Mouse (Mus musculus): ENCODE results near the gene Zmiz1. TPM values are rescaled to one million over a fixed set of nuclear protein-coding genes. Genes with fewer than 3 reads are reported as not detected.

Zmiz1 gene
- total and polyA plus RNA-seq, 3 experiments = 0.09 to 0.16 TPM; not detected in 1

DNA sequence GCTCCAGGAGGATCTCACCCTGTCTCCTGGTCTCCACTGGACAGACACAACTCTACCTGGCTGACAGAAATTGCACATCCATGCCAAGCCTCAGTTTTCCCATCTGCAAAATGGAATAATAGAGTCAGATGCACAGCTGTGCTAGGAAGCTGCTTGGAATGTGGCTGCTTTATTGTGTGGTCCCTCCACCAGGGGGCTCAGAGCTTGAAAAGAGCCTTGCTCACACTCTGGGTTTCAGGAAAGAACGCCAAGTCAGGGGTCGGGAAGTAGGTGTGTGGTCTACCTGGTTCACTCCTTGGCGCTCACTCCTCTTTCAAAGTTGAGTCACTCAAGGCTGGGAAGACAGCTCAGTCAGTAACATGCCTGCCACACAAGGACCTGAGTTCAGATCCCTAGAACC lies 101.9 kb downstream of the Zmiz1 start:
- H3K4me1 ChIP-seq (ENCODE audit: insufficient read depth, low read depth, low read length) = no peaks in the 10 kb centered on the region

DNA sequence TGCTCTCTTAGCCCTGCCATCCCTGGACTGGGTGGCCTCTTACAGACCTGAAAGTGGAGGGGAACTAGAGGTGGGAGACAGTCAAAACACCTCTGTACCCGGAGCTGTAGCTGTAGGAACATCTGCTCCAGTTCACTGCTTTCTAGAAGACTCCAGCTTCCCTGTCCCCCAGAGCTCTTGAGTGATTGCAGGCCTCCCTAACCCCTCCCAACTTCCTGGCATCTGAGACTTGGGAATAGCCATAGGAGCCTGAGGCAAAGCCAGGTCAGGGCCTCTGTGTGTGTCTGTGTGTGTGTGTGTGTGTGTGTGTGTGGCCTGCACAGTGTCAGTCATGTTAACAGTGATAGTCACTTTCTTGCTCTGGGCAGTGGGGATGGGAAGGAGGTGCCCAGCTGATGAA lies 102.7 kb downstream of the Zmiz1 start:
- TF ChIP-seq TAL1 (conservative IDR thresholded peaks at IDR 0.05; ENCODE audit: low read depth, low read length) = no peak
- TF ChIP-seq POLR2AphosphoS5 (IDR thresholded peaks at IDR 0.05; ENCODE audit: insufficient replicate concordance, low read depth, low read length) = no peak
- TF ChIP-seq GATA2 (IDR thresholded peaks at IDR 0.05; ENCODE audit: borderline replicate concordance, low read depth, low read length) = no peak
- TF ChIP-seq CTCF (IDR thresholded peaks at IDR 0.05; ENCODE audit: low read depth, low read length) = no peak
- TF ChIP-seq GATA1 (IDR thresholded peaks at IDR 0.05; ENCODE audit: borderline replicate concordance, low read length) = no peak
- no peaks in the 10 kb centered on the region for H3K36me3 ChIP-seq (replicated peaks)
- DNase-seq (ENCODE audit: low spot score) (no peak), ATAC-seq (ENCODE audit: extremely low read depth, insufficient number of reproducible peaks, low FRiP score, poor library complexity, severe bottlenecking) (no peak)
- no peak overlapping the region for H3K4me3 ChIP-seq (ENCODE audit: low read depth, low read length)
- H3K4me1 ChIP-seq (ENCODE audit: insufficient read depth, low read depth, low read length) = no peaks in the 10 kb centered on the region
- peaks cover 80% of the 10 kb centered on the region for H3K9me3 ChIP-seq (replicated peaks)
- no peaks in the 10 kb centered on the region for H3K27me3 ChIP-seq (ENCODE audit: insufficient read depth, low read length)

More for the DNA sequence above, 101.9 kb downstream of the Zmiz1 start:
- no peak for TF ChIP-seq GATA2 (IDR thresholded peaks at IDR 0.05; ENCODE audit: borderline replicate concordance, low read depth, low read length)
- TF ChIP-seq CTCF (IDR thresholded peaks at IDR 0.05; ENCODE audit: low read depth, low read length) = no peak
- no peak for TF ChIP-seq GATA1 (IDR thresholded peaks at IDR 0.05; ENCODE audit: borderline replicate concordance, low read length)
- TF ChIP-seq TAL1 (conservative IDR thresholded peaks at IDR 0.05; ENCODE audit: low read depth, low read length) = no peak
- no peak for TF ChIP-seq POLR2AphosphoS5 (IDR thresholded peaks at IDR 0.05; ENCODE audit: insufficient replicate concordance, low read depth, low read length)
- Histone ChIP-seq H3K4me3 (ENCODE audit: low read depth, low read length) (no peak overlapping the region), H3K36me3 (replicated peaks) (no peaks in the 10 kb centered on the region), H3K27me3 (ENCODE audit: insufficient read depth, low read length) (no peaks in the 10 kb centered on the region), H3K9me3 (replicated peaks) (peaks cover 74% of the 10 kb centered on the region)
- DNase-seq (ENCODE audit: low spot score) = no peak
- no peak for ATAC-seq (ENCODE audit: extremely low read depth, insufficient number of reproducible peaks, low FRiP score, poor library complexity, severe bottlenecking)

DNA sequence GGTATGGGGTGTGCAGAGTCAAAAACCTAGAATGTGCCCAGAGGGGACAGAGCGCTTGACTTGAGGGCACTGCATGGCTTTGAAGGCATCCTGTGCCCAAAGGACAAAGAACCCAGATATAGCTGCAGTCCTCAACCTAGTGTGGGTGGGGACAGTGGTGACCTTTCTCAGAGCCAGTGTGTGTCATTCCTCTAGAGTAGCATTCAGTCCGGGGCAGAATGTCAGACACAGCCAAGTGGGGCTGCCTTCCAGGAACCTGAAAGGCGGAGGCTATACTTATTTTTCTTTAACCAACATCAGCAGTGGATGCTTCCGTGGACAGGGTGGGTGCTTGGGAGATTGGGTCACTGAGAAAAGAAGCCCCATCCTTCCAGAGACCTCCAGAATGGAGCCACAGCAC lies 103.5 kb downstream of the Zmiz1 start:
- no peak for DNase-seq (ENCODE audit: low spot score)
- Histone ChIP-seq H3K36me3 (replicated peaks) (no peaks in the 10 kb centered on the region), H3K27me3 (ENCODE audit: insufficient read depth, low read length) (no peaks in the 10 kb centered on the region), H3K4me1 (ENCODE audit: insufficient read depth, low read depth, low read length) (no peaks in the 10 kb centered on the region), H3K4me3 (ENCODE audit: low read depth, low read length) (no peak overlapping the region), H3K9me3 (replicated peaks) (peaks cover 84% of the 10 kb centered on the region)
- no peak for TF ChIP-seq GATA2 (IDR thresholded peaks at IDR 0.05; ENCODE audit: borderline replicate concordance, low read depth, low read length)
- TF ChIP-seq TAL1 (conservative IDR thresholded peaks at IDR 0.05; ENCODE audit: low read depth, low read length) = no peak
- TF ChIP-seq POLR2AphosphoS5 (IDR thresholded peaks at IDR 0.05; ENCODE audit: insufficient replicate concordance, low read depth, low read length) = no peak
- no peak for TF ChIP-seq CTCF (IDR thresholded peaks at IDR 0.05; ENCODE audit: low read depth, low read length)
- no peak for TF ChIP-seq GATA1 (IDR thresholded peaks at IDR 0.05; ENCODE audit: borderline replicate concordance, low read length)
- no peak for ATAC-seq (ENCODE audit: extremely low read depth, insufficient number of reproducible peaks, low FRiP score, poor library complexity, severe bottlenecking)

DNA sequence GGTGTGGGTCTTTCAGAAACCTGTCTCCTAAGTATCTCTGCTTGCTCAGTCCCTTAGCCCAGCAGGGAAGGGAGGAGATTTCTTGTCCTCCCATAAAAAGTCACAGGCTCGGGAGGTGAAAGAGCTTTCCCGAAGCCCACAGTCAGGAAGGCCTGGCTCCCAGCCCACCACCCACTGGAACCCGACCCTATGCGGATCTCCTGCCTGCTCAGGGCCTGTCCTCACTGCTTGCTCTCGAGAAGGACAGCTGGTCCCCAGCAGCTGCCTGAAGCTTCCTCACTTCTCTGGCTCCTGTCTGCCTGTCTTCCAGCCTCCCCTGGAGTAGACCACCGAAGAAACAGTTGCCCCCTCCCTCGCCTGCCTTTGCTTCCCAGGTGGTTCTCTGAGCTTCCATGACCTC lies 103.9 kb downstream of the Zmiz1 start:
- no peak overlapping the region for H3K4me3 ChIP-seq (ENCODE audit: low read depth, low read length)
- ATAC-seq (ENCODE audit: extremely low read depth, insufficient number of reproducible peaks, low FRiP score, poor library complexity, severe bottlenecking) (no peak), DNase-seq (ENCODE audit: low spot score) (no peak)
- no peaks in the 10 kb centered on the region for H3K36me3 ChIP-seq (replicated peaks)
- no peak for TF ChIP-seq CTCF (IDR thresholded peaks at IDR 0.05; ENCODE audit: low read depth, low read length)
- TF ChIP-seq TAL1 (conservative IDR thresholded peaks at IDR 0.05; ENCODE audit: low read depth, low read length) = no peak
- no peak for TF ChIP-seq GATA1 (IDR thresholded peaks at IDR 0.05; ENCODE audit: borderline replicate concordance, low read length)
- TF ChIP-seq POLR2AphosphoS5 (IDR thresholded peaks at IDR 0.05; ENCODE audit: insufficient replicate concordance, low read depth, low read length) = no peak
- no peak for TF ChIP-seq GATA2 (IDR thresholded peaks at IDR 0.05; ENCODE audit: borderline replicate concordance, low read depth, low read length)
- peaks cover 86% of the 10 kb centered on the region for H3K9me3 ChIP-seq (replicated peaks)
- no peaks in the 10 kb centered on the region for H3K27me3 ChIP-seq (ENCODE audit: insufficient read depth, low read length)
- no peaks in the 10 kb centered on the region for H3K4me1 ChIP-seq (ENCODE audit: insufficient read depth, low read depth, low read length)

DNA sequence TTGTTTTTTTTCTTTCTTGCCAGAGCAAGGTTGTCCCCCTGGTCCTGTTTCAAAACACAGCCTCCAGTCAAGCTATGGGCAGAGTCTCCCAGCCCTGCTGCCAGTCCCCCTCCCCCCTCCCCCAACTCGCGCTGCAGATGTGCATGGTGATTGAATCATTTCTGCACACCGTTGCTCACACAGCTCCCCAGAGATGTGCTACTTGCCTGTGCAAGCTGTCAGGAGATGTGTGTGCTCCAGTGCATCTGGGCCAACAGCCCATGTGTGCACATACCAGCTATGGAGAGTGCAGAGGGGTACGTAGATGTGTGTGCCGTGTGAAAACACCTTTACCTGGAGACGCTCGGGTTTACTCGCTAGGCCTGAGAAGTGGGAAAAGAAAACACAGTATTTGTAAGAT lies 105.6 kb downstream of the Zmiz1 start:
- Histone ChIP-seq H3K4me1 (ENCODE audit: insufficient read depth, low read depth, low read length) (no peaks in the 10 kb centered on the region), H3K9me3 (replicated peaks) (peaks cover 78% of the 10 kb centered on the region), H3K27me3 (ENCODE audit: insufficient read depth, low read length) (no peaks in the 10 kb centered on the region), H3K36me3 (replicated peaks) (no peaks in the 10 kb centered on the region), H3K4me3 (ENCODE audit: low read depth, low read length) (no peak overlapping the region)
- DNase-seq (ENCODE audit: low spot score) (no peak), ATAC-seq (ENCODE audit: extremely low read depth, insufficient number of reproducible peaks, low FRiP score, poor library complexity, severe bottlenecking) (no peak)
- no peak for TF ChIP-seq GATA1 (IDR thresholded peaks at IDR 0.05; ENCODE audit: borderline replicate concordance, low read length)
- TF ChIP-seq GATA2 (IDR thresholded peaks at IDR 0.05; ENCODE audit: borderline replicate concordance, low read depth, low read length) = no peak
- TF ChIP-seq POLR2AphosphoS5 (IDR thresholded peaks at IDR 0.05; ENCODE audit: insufficient replicate concordance, low read depth, low read length) = no peak
- TF ChIP-seq TAL1 (conservative IDR thresholded peaks at IDR 0.05; ENCODE audit: low read depth, low read length) = no peak
- TF ChIP-seq CTCF (IDR thresholded peaks at IDR 0.05; ENCODE audit: low read depth, low read length) = no peak

DNA sequence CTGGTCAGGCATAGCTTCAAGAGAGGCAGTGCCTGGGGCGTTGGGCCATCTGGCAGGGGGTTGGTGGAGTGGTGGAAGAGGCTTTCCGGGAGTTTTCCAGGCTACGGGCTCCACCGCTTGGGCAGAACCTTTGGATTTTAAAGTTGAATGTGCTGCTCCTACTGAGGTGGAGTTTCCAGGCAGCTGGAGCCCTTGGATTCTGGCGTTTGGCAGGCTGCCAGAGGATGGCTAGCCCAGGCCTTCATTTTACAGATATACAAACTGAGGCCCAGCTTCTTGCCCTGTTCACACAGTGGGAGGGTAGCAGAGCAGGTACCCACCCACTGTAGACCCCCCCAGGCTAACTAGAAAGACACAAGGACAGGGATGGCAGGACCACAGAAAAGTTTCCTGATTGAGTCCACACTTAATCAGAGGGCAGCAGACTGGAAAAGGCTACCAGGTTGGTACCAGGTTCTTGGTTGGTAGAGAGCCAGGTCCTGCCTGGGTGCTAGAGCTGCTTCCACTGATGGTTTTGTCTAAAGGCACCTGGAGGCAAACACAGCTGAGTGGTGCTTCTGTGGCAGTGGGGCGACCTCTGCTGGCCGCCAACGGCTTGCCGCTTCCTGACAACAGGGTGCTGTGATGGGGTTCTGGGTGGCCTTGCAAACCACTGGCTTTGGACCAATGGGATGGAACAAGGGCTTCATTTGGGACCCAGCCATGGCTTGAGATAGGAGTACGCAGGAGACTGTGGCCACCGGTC lies 106.5 kb downstream of the Zmiz1 start:
- no peak overlapping the region for H3K4me3 ChIP-seq (ENCODE audit: low read depth, low read length)
- DNase-seq (ENCODE audit: low spot score) (no peak), ATAC-seq (ENCODE audit: extremely low read depth, insufficient number of reproducible peaks, low FRiP score, poor library complexity, severe bottlenecking) (no peak)
- no peaks in the 10 kb centered on the region for H3K36me3 ChIP-seq (replicated peaks)
- H3K4me1 ChIP-seq (ENCODE audit: insufficient read depth, low read depth, low read length) = no peaks in the 10 kb centered on the region
- TF ChIP-seq GATA1 (IDR thresholded peaks at IDR 0.05; ENCODE audit: borderline replicate concordance, low read length) (no peak), POLR2AphosphoS5 (IDR thresholded peaks at IDR 0.05; ENCODE audit: insufficient replicate concordance, low read depth, low read length) (no peak), CTCF (IDR thresholded peaks at IDR 0.05; ENCODE audit: low read depth, low read length) (no peak), TAL1 (conservative IDR thresholded peaks at IDR 0.05; ENCODE audit: low read depth, low read length) (no peak), GATA2 (IDR thresholded peaks at IDR 0.05; ENCODE audit: borderline replicate concordance, low read depth, low read length) (no peak)
- H3K9me3 ChIP-seq (replicated peaks) = peaks cover 69% of the 10 kb centered on the region
- H3K27me3 ChIP-seq (ENCODE audit: insufficient read depth, low read length) = no peaks in the 10 kb centered on the region

Data from G1E (cell line).